Mouse (Mus musculus) limb, embryonic 14.5 days (tissue): ENCODE results near the gene Medag. TPM values are rescaled to one million over a fixed set of nuclear protein-coding genes. Genes with fewer than 3 reads are reported as not detected.

ENCODE experiments used
- ATAC-seq: fragments of 200-750 bp; cut with Nextera tagmentation; 2 replicates; pipeline ENCODE4 v1.8.0; 2017; ENCODE audit warnings: low read depth, moderate number of reproducible peaks, moderate TSS enrichment; ENCODE audit not compliant: low FRiP score
- DNase-seq: peaks from one replicate; pipeline ENCODE4 v3.0.0-alpha.2; 2015; ENCODE audit warnings: low spot score
- H3K27ac ChIP-seq: fragments of 300-500 bp; sonication (generic); replicated peaks from 2 replicates; pipeline ENCODE4 v1.5.1; 2014; ENCODE audit warnings: low read depth, mild to moderate bottlenecking, low read length, moderate library complexity, mixed read lengths
- H3K27me3 ChIP-seq: fragments of 300-500 bp; sonication (generic); 2 replicates; pipeline ENCODE4 v1.6.1; 2014; ENCODE audit warnings: low read length, mixed read lengths; ENCODE audit not compliant: control insufficient read depth, insufficient read depth
- H3K36me3 ChIP-seq: fragments of 300-500 bp; sonication (generic); 2 replicates; pipeline ENCODE4 v1.6.1; 2014; ENCODE audit warnings: mild to moderate bottlenecking, low read length, moderate library complexity, mixed read lengths; ENCODE audit not compliant: control insufficient read depth, insufficient read depth
- H3K4me1 ChIP-seq: fragments of 300-500 bp; sonication (generic); 2 replicates; pipeline ENCODE4 v1.6.1; 2014; ENCODE audit warnings: antibody characterized with exemption, low read length, mixed read lengths; ENCODE audit not compliant: control insufficient read depth, insufficient read depth
- H3K4me2 ChIP-seq: fragments of 300-500 bp; sonication (generic); replicated peaks from 2 replicates; pipeline ENCODE4 v1.6.1; 2014; ENCODE audit warnings: low read depth, mild to moderate bottlenecking, low read length, moderate library complexity; ENCODE audit not compliant: severe bottlenecking
- H3K4me3 ChIP-seq: fragments of 300-500 bp; sonication (generic); replicated peaks from 2 replicates; pipeline ENCODE4 v1.5.1; 2014; ENCODE audit warnings: low read length
- H3K9ac ChIP-seq: fragments of 300-500 bp; sonication (generic); 2 replicates; pipeline ENCODE4 v1.6.1; 2014; ENCODE audit warnings: mild to moderate bottlenecking, low read depth, low read length, moderate library complexity; ENCODE audit not compliant: severe bottlenecking
- H3K9me3 ChIP-seq: fragments of 300-500 bp; sonication (generic); 2 replicates; pipeline ENCODE4 v1.6.1; 2016; ENCODE audit warnings: low read length; ENCODE audit not compliant: control insufficient read depth
- POLR2A ChIP-seq: fragments of 200-500 bp; IDR thresholded peaks from 2 replicates; pipeline ENCODE4 v1.8.0; 2012; ENCODE audit warnings: inconsistent platforms, mild to moderate bottlenecking, moderate library complexity, borderline replicate concordance; ENCODE audit not compliant: insufficient read depth, insufficient read length; ENCODE audit errors: extremely low read depth
- WGBS: fragments of 180-500 bp; shearing (Covaris S2); extraction: QIAGEN DNeasy Blood & Tissue Kit; methylation state at CpG from one replicate; pipeline ENCODE4 v1.1.7; 2014; 5-methylcytosine and 5-hydroxymethylcytosine counted together
- polyA plus RNA-seq, 2 experiments: library from polyadenylated mRNA; depleted of rRNA in 1 of 2; stranded (reverse) in 1 of 2; unstranded in 1 of 2; fragments of >200 nt; fragmentation: Nextera tagmentation in 1 of 2; extraction: Ambion mirVana in 1 of 2; gene quantifications; 2 replicates each; pipeline versions ENCODE4 v1.2.1 to v1.2.3; 2012 to 2014

The Medag gene
- polyA plus RNA-seq, 2 experiments = 2.6 to 3.8 TPM

DNA sequence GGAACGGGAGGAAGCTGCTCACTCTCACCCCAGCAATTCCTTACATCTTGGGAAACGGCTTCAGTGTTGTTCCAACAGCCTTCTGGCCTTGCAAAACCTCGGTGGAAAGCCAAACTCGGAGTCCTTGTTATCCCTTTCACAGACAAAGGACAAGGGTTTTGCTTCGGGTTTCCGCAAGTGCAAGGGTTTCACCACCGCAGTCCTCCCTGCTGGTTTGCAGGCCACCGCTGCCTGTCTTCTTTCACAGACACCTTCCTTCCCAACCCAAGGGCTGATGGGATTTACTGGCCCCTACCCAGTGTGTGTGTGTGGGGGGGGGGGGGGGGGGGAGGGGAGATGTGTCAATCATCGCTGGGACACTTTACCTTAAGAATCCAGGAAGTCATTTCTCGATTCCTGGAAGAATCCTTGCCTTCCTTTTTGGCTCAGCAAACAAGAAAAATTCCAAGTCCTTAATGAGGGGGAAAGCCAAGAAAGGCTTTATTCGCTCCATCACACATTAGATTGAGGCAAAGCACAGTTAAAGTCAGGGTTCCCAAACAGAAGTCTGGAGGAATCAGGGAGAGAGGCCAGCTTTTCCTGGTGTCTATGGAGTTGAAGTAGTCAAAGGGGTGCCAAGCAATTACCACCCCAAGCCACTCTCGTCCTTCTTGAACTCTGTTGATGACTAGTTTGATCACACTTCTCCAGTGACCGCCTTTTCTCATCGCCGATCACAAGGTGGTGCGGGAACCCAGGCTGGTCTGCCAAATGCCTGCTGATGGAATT lies 63.3 kb downstream of the Medag start:
- WGBS = 88% methylated on average over 16 of the region's 16 CpGs
- H3K4me2 ChIP-seq = no peak overlapping the region
- H3K4me3 ChIP-seq = no peak overlapping the region
- no peak overlapping the region for H3K27ac ChIP-seq
- H3K27me3 ChIP-seq = no peaks in the 10 kb centered on the region
- TF ChIP-seq POLR2A = no peak
- H3K9me3 ChIP-seq = no peaks in the 10 kb centered on the region
- H3K9ac ChIP-seq = no peak overlapping the region
- no peaks in the 10 kb centered on the region for H3K36me3 ChIP-seq
- ATAC-seq = no peak
- DNase-seq = no peak
- H3K4me1 ChIP-seq = no peaks in the 10 kb centered on the region

Other genes starting within 250 kb of the Medag start
- 27.2 and 27.8 TPM in 2 replicates for gene Uspl1, start 227.4 kb upstream of the Medag start, polyA plus RNA-seq (2012; rRNA removed)
- 44.8 and 53.3 TPM in 2 replicates for gene Uspl1, start 227.4 kb upstream of the Medag start, polyA plus RNA-seq (2014; fragmentation: Nextera tagmentation; extraction: Ambion mirVana)
- 237 and 577 TPM in 2 replicates for gene Hmgb1, start 227.3 kb upstream of the Medag start, polyA plus RNA-seq (2012; rRNA removed)
- 1,456 and 1,457 TPM in 2 replicates for gene Hmgb1, start 227.3 kb upstream of the Medag start, polyA plus RNA-seq (2014; fragmentation: Nextera tagmentation; extraction: Ambion mirVana)
- 18.6 and 21.6 TPM in 2 replicates for gene Alox5ap, start 147.0 kb upstream of the Medag start, polyA plus RNA-seq (2012; rRNA removed)
- 16.1 and 18.7 TPM in 2 replicates for gene Alox5ap, start 147.0 kb upstream of the Medag start, polyA plus RNA-seq (2014; fragmentation: Nextera tagmentation; extraction: Ambion mirVana)
- gene Tex26, start 27.9 kb downstream of the Medag start, polyA plus RNA-seq (2012; rRNA removed) = 0.20 and 0.50 TPM in 2 replicates
- gene Tex26, start 27.9 kb downstream of the Medag start, polyA plus RNA-seq (2014; fragmentation: Nextera tagmentation; extraction: Ambion mirVana) = 0.36 and 0.44 TPM in 2 replicates
- gene Wdr95, start 116.9 kb downstream of the Medag start, polyA plus RNA-seq (2012; rRNA removed) = 0.18 and 0.41 TPM in 2 replicates
- gene Wdr95, start 116.9 kb downstream of the Medag start, polyA plus RNA-seq (2014; fragmentation: Nextera tagmentation; extraction: Ambion mirVana) = 0.07 and 0.15 TPM in 2 replicates
- 34.2 and 63.4 TPM in 2 replicates for gene Hsph1, start 224.6 kb downstream of the Medag start, polyA plus RNA-seq (2012; rRNA removed)
- 46.9 and 50.9 TPM in 2 replicates for gene Hsph1, start 224.6 kb downstream of the Medag start, polyA plus RNA-seq (2014; fragmentation: Nextera tagmentation; extraction: Ambion mirVana)